Mouse (Mus musculus) thymus, adult 2 months (tissue): Measurements from ENCODE around the gene Pop4.

Source experiments
- CTCF ChIP-seq: fragments of 200-500 bp; IDR thresholded peaks from 2 replicates; pipeline ENCODE4 v1.5.1; 2012; ENCODE audit warnings: mild to moderate bottlenecking, control low read depth, low read length, moderate library complexity, borderline replicate concordance; ENCODE audit not compliant: control insufficient read depth, poor library complexity, insufficient read depth; ENCODE audit errors: extremely low read depth
- POLR2A ChIP-seq: fragments of 200-500 bp; IDR thresholded peaks from 2 replicates; pipeline ENCODE4 v1.6.1; 2012; ENCODE audit warnings: mild to moderate bottlenecking, low read length, control low read depth, moderate library complexity; ENCODE audit not compliant: control insufficient read depth, poor library complexity, insufficient read depth; ENCODE audit errors: extremely low read depth

GRCm38 (mm10) chr7:38219526-38219925 lies 51.7 kb downstream of the Pop4 start:
- no peak for TF ChIP-seq CTCF
- no peak for TF ChIP-seq POLR2A
